Mouse (Mus musculus): ENCODE data around the gene Mapk1ip1l. TPM values are rescaled to one million over a fixed set of nuclear protein-coding genes. Genes with fewer than 3 reads are reported as not detected.

The Mapk1ip1l gene
- total and polyA plus RNA-seq, 3 experiments = 33.8 to 159 (median 59.5) TPM

DNA sequence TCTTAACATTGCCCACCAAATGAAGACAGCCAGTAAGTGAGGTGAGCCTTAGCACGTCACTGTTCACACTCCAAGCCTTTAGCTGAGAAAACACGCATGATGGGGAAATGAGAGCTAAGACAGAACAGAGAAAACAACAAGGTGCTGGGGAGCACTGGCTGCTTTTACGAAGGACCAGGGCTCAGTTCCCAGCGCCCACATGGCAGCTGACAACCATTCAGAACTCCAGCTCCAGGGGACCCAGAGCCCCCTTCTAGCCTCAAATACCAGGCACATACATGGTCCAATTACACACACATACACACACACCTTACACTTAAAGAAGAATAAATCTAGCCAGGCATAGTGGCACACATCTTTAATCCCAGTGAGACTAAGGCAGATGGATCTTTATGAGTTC, 29.0 kb upstream of the Mapk1ip1l start:
- H3K36me3 ChIP-seq (ENCODE audit: control insufficient read depth in 1 of 2, insufficient read depth in 2 of 2, low read length in 2 of 2) = peaks cover 6 to 51% of the 10 kb centered on the region in 2 experiments
- DNase-seq (ENCODE audit: low read depth, low spot score) = no peak
- peaks cover 4% of the 10 kb centered on the region for H3K79me2 ChIP-seq (ENCODE audit: control insufficient read depth, insufficient read depth, low read length, poor library complexity)

DNA sequence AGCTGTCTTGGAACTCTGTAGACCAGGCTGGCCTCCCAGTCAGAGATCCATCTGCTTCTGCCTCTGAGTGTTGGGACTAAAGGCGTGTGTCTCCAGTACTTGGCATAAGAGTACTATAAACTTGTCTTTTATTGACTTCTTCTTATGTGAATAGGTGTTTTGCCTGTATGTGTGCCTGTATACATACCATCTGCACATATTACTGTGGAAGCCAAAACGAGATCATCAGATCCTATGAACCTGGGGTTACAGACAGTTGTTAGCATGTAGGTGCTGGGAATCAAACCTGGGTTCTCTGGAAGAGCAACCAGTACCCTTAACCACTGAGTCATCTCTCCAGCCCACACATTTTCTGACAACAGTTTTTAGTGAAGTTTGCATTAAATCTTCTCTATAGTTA, 28.4 kb upstream of the Mapk1ip1l start:
- Histone ChIP-seq H3K27ac (ENCODE audit: control insufficient read depth, low read depth, low read length) (no peak overlapping the region), H3K4me1 (ENCODE audit: control insufficient read depth in 1 of 2, insufficient read depth in 2 of 2, low read length in 2 of 2) (0 out of 4 replicates have a peak, but pooled peaks cover 0 to 5% of the 10 kb centered on the region in 2 experiments), H3K79me2 (ENCODE audit: control insufficient read depth, insufficient read depth, low read length, poor library complexity) (peaks cover 9% of the 10 kb centered on the region), H3K9ac (ENCODE audit: control insufficient read depth, low read depth, low read length, poor library complexity, severe bottlenecking) (no peak overlapping the region), H3K36me3 (ENCODE audit: control insufficient read depth in 1 of 2, insufficient read depth in 2 of 2, low read length in 2 of 2) (peaks cover 12 to 52% of the 10 kb centered on the region in 2 experiments), H3K4me3 (ENCODE audit: control insufficient read depth in 1 of 2, insufficient read depth in 1 of 2, low read depth in 2 of 2, low read length in 2 of 2) (no peak overlapping the region), H3K27me3 (ENCODE audit: control insufficient read depth in 1 of 2, insufficient read depth in 2 of 2, low read length in 2 of 2) (no peaks in the 10 kb centered on the region), H3K9me3 (replicated peaks; ENCODE audit: insufficient read depth, low read length) (no peaks in the 10 kb centered on the region)
- no peak for DNase-seq (ENCODE audit: low read depth, low spot score)
- TF ChIP-seq MAFK (IDR thresholded peaks at IDR 0.05; ENCODE audit: borderline replicate concordance, low read depth, low read length) (no peak), MYC (IDR thresholded peaks at IDR 0.05; ENCODE audit: low read depth, low read length) (no peak), MXI1 (IDR thresholded peaks at IDR 0.05; ENCODE audit: low read depth, low read length) (no peak)

More for the DNA sequence above, 29.0 kb upstream of the Mapk1ip1l start:
- H3K4me1 ChIP-seq (ENCODE audit: control insufficient read depth in 1 of 2, insufficient read depth in 2 of 2, low read length in 2 of 2) = no peaks in the 10 kb centered on the region
- H3K27ac ChIP-seq (ENCODE audit: control insufficient read depth, low read depth, low read length) = no peak overlapping the region
- H3K4me3 ChIP-seq (ENCODE audit: control insufficient read depth in 1 of 2, insufficient read depth in 1 of 2, low read depth in 2 of 2, low read length in 2 of 2) = no peak overlapping the region
- H3K9ac ChIP-seq (ENCODE audit: control insufficient read depth, low read depth, low read length, poor library complexity, severe bottlenecking) = no peak overlapping the region
- no peaks in the 10 kb centered on the region for H3K9me3 ChIP-seq (replicated peaks; ENCODE audit: insufficient read depth, low read length)
- no peaks in the 10 kb centered on the region for H3K27me3 ChIP-seq (ENCODE audit: control insufficient read depth in 1 of 2, insufficient read depth in 2 of 2, low read length in 2 of 2)
- TF ChIP-seq HCFC1 (IDR thresholded peaks at IDR 0.05; ENCODE audit: low read depth, low read length) (no peak), MXI1 (IDR thresholded peaks at IDR 0.05; ENCODE audit: low read depth, low read length) (no peak), CTCF (IDR thresholded peaks at IDR 0.05 in 2 of 3, conservative IDR thresholded peaks at IDR 0.05 in 1 of 3; ENCODE audit: control insufficient read depth in 1 of 3, insufficient read depth in 1 of 3, low read depth in 2 of 3, low read length in 3 of 3, poor library complexity in 1 of 3, severe bottlenecking in 1 of 3) (no peak), MAFK (IDR thresholded peaks at IDR 0.05; ENCODE audit: borderline replicate concordance, low read depth, low read length) (no peak), ELF1 (IDR thresholded peaks at IDR 0.05; ENCODE audit: low read depth, low read length) (no peak), NRF1 (IDR thresholded peaks at IDR 0.05; ENCODE audit: insufficient read depth, low read depth, low read length, poor library complexity, severe bottlenecking) (no peak), RCOR1 (IDR thresholded peaks at IDR 0.05; ENCODE audit: low read depth, low read length) (no peak), ZKSCAN1 (IDR thresholded peaks at IDR 0.05; ENCODE audit: low read depth, low read length) (no peak), CHD1 (IDR thresholded peaks at IDR 0.05; ENCODE audit: low read depth, low read length) (no peak), MAX (IDR thresholded peaks at IDR 0.05; ENCODE audit: low read length) (no peak), POLR2AphosphoS5 (IDR thresholded peaks at IDR 0.05; ENCODE audit: borderline replicate concordance, low read depth, low read length) (no peak), POLR2A (IDR thresholded peaks at IDR 0.05; ENCODE audit: control insufficient read depth in 1 of 2, insufficient read depth in 1 of 2, low read depth in 1 of 2, low read length in 2 of 2, poor library complexity in 1 of 2) (no peak), MYB (IDR thresholded peaks at IDR 0.05; ENCODE audit: low read depth, low read length) (no peak), TBP (IDR thresholded peaks at IDR 0.05; ENCODE audit: low read depth, low read length) (no peak), ZC3H11A (IDR thresholded peaks at IDR 0.05; ENCODE audit: low read depth, low read length) (no peak)
